Mouse (Mus musculus) bone marrow, adult 2 months (tissue): ENCODE measurements around the gene Cdk18.
A peak's percentile ranks its signal among the peaks of the same experiment; 100 is the strongest.

ENCODE experiments used
- CTCF ChIP-seq: fragments of 200-500 bp; IDR thresholded peaks from 2 replicates; pipeline ENCODE4 v1.5.1; 2011; ENCODE audit warnings: low read length, control low read depth; ENCODE audit not compliant: control insufficient read depth, insufficient read depth
- POLR2A ChIP-seq: fragments of 200-500 bp; IDR thresholded peaks from 2 replicates; pipeline ENCODE4 v1.6.1; 2011; ENCODE audit warnings: low read depth, mild to moderate bottlenecking, control low read depth, low read length, borderline replicate concordance; ENCODE audit not compliant: control insufficient read depth

DNA sequence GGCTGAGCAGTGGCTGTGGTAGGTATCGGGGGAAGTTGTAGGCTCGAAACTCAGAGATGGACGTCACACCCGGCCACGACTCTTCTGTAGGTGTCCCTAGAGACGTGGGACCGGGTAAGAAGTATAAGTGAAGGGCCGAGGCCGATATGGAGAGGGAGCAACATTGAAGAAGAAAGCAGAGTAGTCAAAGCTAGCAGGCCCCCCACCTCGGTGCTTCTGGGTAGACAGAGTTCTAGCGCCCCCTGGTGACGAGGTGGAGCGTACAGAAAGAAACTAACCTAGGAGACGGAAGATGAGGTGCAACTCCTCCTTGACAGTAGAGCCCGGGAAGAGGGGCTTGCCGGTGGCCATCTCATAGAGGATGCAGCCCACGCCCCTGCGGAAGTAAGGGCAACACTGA is 22.9 kb downstream of the Cdk18 start:
- TF ChIP-seq CTCF, result peak; percentile 78
- no peak for TF ChIP-seq POLR2A
